Mouse (Mus musculus): Measurements from ENCODE around the gene Asl.

DNA sequence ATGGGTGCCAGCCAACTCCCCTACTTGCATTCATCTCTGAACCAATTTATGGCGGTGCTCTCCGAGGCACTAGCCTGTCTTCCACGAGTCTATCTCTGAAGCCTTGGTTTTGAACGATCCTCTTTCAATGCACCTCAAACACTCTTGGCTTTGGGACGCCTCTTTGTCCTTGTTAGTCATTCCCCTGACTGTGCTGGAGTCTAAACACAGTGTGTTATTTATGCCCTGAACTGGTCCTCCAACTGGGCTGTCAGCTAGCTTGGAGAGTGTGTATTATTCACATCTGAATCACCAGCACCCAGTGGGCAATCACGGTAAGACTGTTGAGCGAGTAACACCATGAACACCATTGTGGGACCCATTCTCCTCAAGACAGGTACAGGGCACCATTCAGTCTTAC is 1.4 kb downstream of the Asl start:
- TF ChIP-seq POLR2A (IDR thresholded peaks at IDR 0.05; ENCODE audit: control insufficient read depth in 1 of 2, insufficient read depth in 1 of 2, low read depth in 1 of 2, low read length in 2 of 2, poor library complexity in 1 of 2) (no peak), TCF12 (IDR thresholded peaks at IDR 0.05; ENCODE audit: low read depth, low read length) (no peak)
